Mouse (Mus musculus): ENCODE measurements around the gene Tdrd1.

DNA sequence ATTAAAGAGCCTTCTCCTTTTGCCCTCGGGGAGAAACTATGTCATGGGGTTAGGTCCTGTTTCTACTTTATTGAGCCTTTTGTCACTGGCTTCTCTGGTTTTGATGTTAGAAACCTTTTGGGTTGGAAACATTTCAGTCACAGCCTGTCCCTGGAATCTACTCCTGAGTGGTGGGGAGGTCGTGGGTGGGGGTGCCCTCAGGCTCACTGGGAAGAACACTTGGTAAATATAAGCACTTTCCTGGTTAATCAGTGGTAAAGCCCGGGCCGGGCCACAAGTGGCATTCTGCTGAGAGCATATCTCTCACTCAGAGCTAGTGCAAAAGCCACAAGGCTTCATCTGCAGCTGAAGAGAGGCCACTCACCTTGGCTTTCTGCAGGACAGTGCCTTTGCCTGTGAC is 87.8 kb downstream of the Tdrd1 start:
- TF ChIP-seq TCF12 (IDR thresholded peaks at IDR 0.05; ENCODE audit: low read depth, low read length): no peak
- TF ChIP-seq BHLHE40 (IDR thresholded peaks at IDR 0.05; ENCODE audit: low read depth, low read length): no peak
- TF ChIP-seq POLR2A (IDR thresholded peaks at IDR 0.05; ENCODE audit: low read depth, low read length): no peak
- TF ChIP-seq ELF1 (IDR thresholded peaks at IDR 0.05; ENCODE audit: low read depth, low read length): no peak
- no peak for TF ChIP-seq JUN (IDR thresholded peaks at IDR 0.05; ENCODE audit: insufficient read depth, low read depth, low read length)
- no peak for TF ChIP-seq RCOR1 (conservative IDR thresholded peaks at IDR 0.05; ENCODE audit: low read depth, low read length)
- TF ChIP-seq EP300 (IDR thresholded peaks at IDR 0.05; ENCODE audit: low read length): no peak
- no peak for TF ChIP-seq ZC3H11A (IDR thresholded peaks at IDR 0.05; ENCODE audit: low read depth, low read length)
- TF ChIP-seq MEF2A (IDR thresholded peaks at IDR 0.05; ENCODE audit: borderline replicate concordance, low read depth, low read length): no peak
- TF ChIP-seq CTCF (conservative IDR thresholded peaks at IDR 0.05 in 1 of 2, IDR thresholded peaks at IDR 0.05 in 1 of 2; ENCODE audit: low read depth in 2 of 2, low read length in 2 of 2): no peak
- TF ChIP-seq CHD2 (IDR thresholded peaks at IDR 0.05; ENCODE audit: low read length): no peak
